21 mouse cellular contexts compared by ENCODE assay signal in the genomic region with DNA sequence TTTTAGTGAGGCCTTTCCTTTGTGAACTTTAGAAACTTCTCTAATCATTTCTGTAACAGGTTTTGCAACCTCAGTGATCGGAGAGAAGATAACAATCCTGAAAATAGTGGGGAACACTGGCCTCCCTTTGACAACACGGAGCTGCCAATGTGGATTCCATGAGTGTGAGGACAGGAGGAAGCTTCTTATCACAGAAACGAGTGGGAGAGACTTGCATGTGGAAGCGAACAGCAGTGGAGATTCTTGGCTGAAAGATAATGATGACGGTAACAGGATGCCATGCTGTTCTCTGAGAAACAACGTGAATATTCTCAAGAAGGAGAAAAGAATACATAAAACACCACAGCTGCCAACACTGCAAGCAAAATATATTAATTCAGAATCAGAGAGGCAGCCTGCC.
A peak's percentile ranks its signal among the peaks of the same experiment; 100 is the strongest.
DNase-seq lines count a peak whose midpoint lies in the region; ATAC-seq and TF ChIP-seq lines count a peak whose summit lies in the region.
"Had no signal": no experiment of that assay in that cellular context is flagged by ENCODE, and none has a peak within 500 bp of the region (broad histone marks: within the 10 kb centered on the region; RNA-seq: fewer than 3 reads in every experiment).

No protein-coding gene starts in this region.

- H3K27ac ChIP-seq in heart, embryonic 11.5 days (ENCODE audit: low read depth, low read length): peak overlapping the region; percentile 41; the same call in 1 of the 2 replicates
- H3K27ac ChIP-seq in heart, postnatal 0 days (ENCODE audit: low read depth): no peak overlapping the region
- H3K27ac ChIP-seq: embryonic facial prominence, embryonic 15.5 days had no signal

- H3K9me3 ChIP-seq in heart, embryonic 11.5 days (replicated peaks; ENCODE audit: control insufficient read depth, low read length): no peaks in the 10 kb centered on the region
- no peaks in the 10 kb centered on the region for H3K9me3 ChIP-seq in heart, postnatal 0 days (replicated peaks; ENCODE audit: control insufficient read depth, low read length)
- H3K9me3 ChIP-seq: embryonic facial prominence, embryonic 15.5 days; megakaryocyte, embryonic 14.5 days had no signal

- no peak for TF ChIP-seq EP300 in heart, postnatal 0 days (IDR thresholded peaks at IDR 0.05; ENCODE audit: low read depth)

- H3K36me3 ChIP-seq in heart, embryonic 11.5 days (ENCODE audit: control insufficient read depth, insufficient read depth, low read length): no peaks in the 10 kb centered on the region
- H3K36me3 ChIP-seq in heart, postnatal 0 days (replicated peaks; ENCODE audit: control insufficient read depth, insufficient read depth, low read length): no peaks in the 10 kb centered on the region
- H3K36me3 ChIP-seq: embryonic facial prominence, embryonic 15.5 days had no signal

- no peak overlapping the region for H3K9ac ChIP-seq in heart, embryonic 11.5 days (ENCODE audit: low read depth, low read length)
- H3K9ac ChIP-seq in heart, postnatal 0 days (replicated peaks; ENCODE audit: low read depth, low read length): no peak overlapping the region
- H3K9ac ChIP-seq: embryonic facial prominence, embryonic 15.5 days; liver, postnatal 0 days had no signal

- no peak for TF ChIP-seq CTCF in heart, postnatal 0 days (IDR thresholded peaks at IDR 0.05; ENCODE audit: low read depth)

- DNase-seq in embryo, embryonic 10 days (ENCODE audit: low spot score): peak; percentile 17
- no peak for DNase-seq in embryo, embryonic 9.5 days (ENCODE audit: extremely low spot score)
- no peak for DNase-seq in heart, postnatal 36 days
- DNase-seq in left cerebral cortex, postnatal 14 days (ENCODE audit: low spot score in 2 of 2): peak; percentile 2 to 11
- DNase-seq in left cerebral cortex, postnatal 10 days (ENCODE audit: extremely low spot score in 1 of 2, low spot score in 2 of 2): no peak
- peak; percentile 26 for DNase-seq in heart, postnatal 0 days (ENCODE audit: low spot score)
- DNase-seq: adrenal gland, adult 2 months; cerebellum, adult 9-11 months; gastrocnemius, postnatal 10 days; kidney, adult 11 months; kidney, postnatal 10 days; left cerebral cortex, postnatal 4 days; liver; liver, postnatal 0 days; lung, postnatal 14 days; midbrain, embryonic 14.5 days; right cerebral cortex, postnatal 4 days had no signal

- peak overlapping the region; percentile 39 for H3K4me2 ChIP-seq in heart, embryonic 11.5 days
- peak overlapping the region; percentile 16; the same call in 1 of the 2 replicates for H3K4me2 ChIP-seq in heart, postnatal 0 days (ENCODE audit: low read depth, low read length)
- H3K4me2 ChIP-seq: embryonic facial prominence, embryonic 15.5 days had no signal

- ATAC-seq in heart, embryonic 11.5 days (replicated peaks; ENCODE audit: insufficient number of reproducible peaks, low FRiP score, low TSS enrichment): no peak
- ATAC-seq in heart, postnatal 0 days (ENCODE audit: insufficient read depth, low read depth): no peak
- ATAC-seq in inflammation-experienced regulatory T-cells, adult 6 months: no peak
- ATAC-seq: liver, postnatal 0 days had no signal

- H3K4me1 ChIP-seq in heart, embryonic 11.5 days (ENCODE audit: control insufficient read depth, insufficient read depth, low read length): peaks cover 7% of the 10 kb centered on the region
- H3K4me1 ChIP-seq in heart, postnatal 0 days (ENCODE audit: control insufficient read depth, insufficient read depth): 0 out of 2 replicates have a peak, but pooled peaks cover 10% of the 10 kb centered on the region
- H3K4me1 ChIP-seq: embryonic facial prominence, embryonic 15.5 days had no signal

- no peaks in the 10 kb centered on the region for H3K27me3 ChIP-seq in heart, embryonic 11.5 days (ENCODE audit: control insufficient read depth, insufficient read depth, low read length)
- no peaks in the 10 kb centered on the region for H3K27me3 ChIP-seq in heart, postnatal 0 days (ENCODE audit: control insufficient read depth, insufficient read depth, low read length)
- H3K27me3 ChIP-seq: embryonic facial prominence, embryonic 15.5 days; megakaryocyte, embryonic 14.5 days had no signal

- intact Hi-C loops in heart, postnatal 36 days (cut with DNase I): no loop called here
- intact Hi-C loops in left cerebral cortex, postnatal 14 days (cut with DNase I): no loop called here
- intact Hi-C loops in left cerebral cortex, postnatal 10 days (cut with DNase I): no loop called here

- H3K4me3 ChIP-seq in heart, embryonic 11.5 days (ENCODE audit: low read depth, low read length): no peak overlapping the region
- H3K4me3 ChIP-seq in heart, postnatal 0 days (ENCODE audit: low read depth, low read length): no peak overlapping the region
- H3K4me3 ChIP-seq: embryonic facial prominence, embryonic 15.5 days; megakaryocyte, embryonic 14.5 days had no signal

- 7% methylated on average over 6 of the region's 6 CpGs for WGBS in heart, embryonic 11.5 days (ENCODE audit: insufficient replicate concordance)
- 6% methylated on average over 6 of the region's 6 CpGs for WGBS in heart, postnatal 0 days

Comparison
In these comparisons a context has a peak if more than half of its experiments do, and no peak if none do; other contexts are left out.
1. DNase-seq: peak in embryo, embryonic 10 days (single experiment), left cerebral cortex, postnatal 14 days (2 of 2) and heart, postnatal 0 days (single experiment); none in embryo, embryonic 9.5 days (single experiment), heart, postnatal 36 days (0 of 2) and left cerebral cortex, postnatal 10 days (0 of 2).